Mouse (Mus musculus): ENCODE measurements at regions not wholly inside any gene's neighbourhood (a gene's known extent, or its start where the extent isn't known, plus 50 kb on each side); places are given as distances from the start of the nearest gene placed in this dataset.

- peak; percentile 5 for DNase-seq (ENCODE audit: low spot score)
Measured at GRCm38 (mm10) chr7:55710872-55711558, 57.0 kb upstream of the Siglech start.
